ENCODE assay signal across 8 mouse cellular contexts in the genomic region with DNA sequence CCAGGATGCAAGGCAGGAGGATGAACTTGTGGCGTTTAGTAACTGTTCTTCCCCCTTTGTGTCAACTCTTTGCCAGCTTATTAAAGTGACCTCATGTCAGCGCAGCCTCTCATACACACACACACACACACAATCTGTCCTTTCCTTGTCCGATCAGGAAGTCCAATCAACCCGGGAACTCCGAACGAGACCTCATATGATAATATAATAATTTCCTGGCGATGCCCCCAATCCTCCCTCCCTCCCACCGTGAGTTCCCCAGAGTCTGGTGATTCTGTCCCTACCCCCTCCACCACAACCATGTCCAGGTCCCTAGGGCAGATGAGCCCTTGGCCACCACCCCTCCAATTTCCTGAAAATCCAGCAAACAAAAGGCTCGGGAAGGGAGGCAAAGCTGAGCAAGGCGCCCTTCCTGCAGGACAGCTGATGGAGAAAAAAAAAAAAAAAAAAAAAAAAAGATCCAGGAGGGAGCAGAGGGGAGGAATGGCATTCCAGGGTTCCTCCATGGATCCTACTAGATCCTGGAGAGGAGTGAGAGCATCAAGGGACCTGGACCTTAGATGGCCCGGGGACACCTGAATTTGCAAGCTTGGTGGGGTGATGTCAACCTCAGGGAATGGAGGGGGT. TPM values are rescaled to one million over a fixed set of nuclear protein-coding genes. Genes with fewer than 3 reads are reported as not detected.
DNase-seq lines count a peak whose midpoint lies in the region; ATAC-seq lines count a peak whose summit lies in the region.

No protein-coding gene starts in this region.

- peak; percentile 21 for ATAC-seq in embryonic facial prominence, embryonic 14.5 days (ENCODE audit: low read depth)
- ATAC-seq in heart, embryonic 15.5 days (replicated peaks; ENCODE audit: insufficient number of reproducible peaks, insufficient read depth, low FRiP score, low read depth) = peak; percentile 45
- ATAC-seq in midbrain, embryonic 11.5 days (ENCODE audit: low FRiP score) = peak; percentile 49

- H3K27me3 ChIP-seq in embryonic facial prominence, embryonic 14.5 days (replicated peaks; ENCODE audit: control insufficient read depth, insufficient read depth, low read length) = no peaks in the 10 kb centered on the region
- no peaks in the 10 kb centered on the region for H3K27me3 ChIP-seq in heart, embryonic 15.5 days
- H3K27me3 ChIP-seq in midbrain, embryonic 11.5 days (ENCODE audit: control insufficient read depth, insufficient read depth, low read length) = no peaks in the 10 kb centered on the region

- H3K9me3 ChIP-seq in embryonic facial prominence, embryonic 14.5 days (ENCODE audit: control insufficient read depth, low read length) = no peaks in the 10 kb centered on the region
- no peaks in the 10 kb centered on the region for H3K9me3 ChIP-seq in heart, embryonic 15.5 days (replicated peaks)
- H3K9me3 ChIP-seq in midbrain, embryonic 11.5 days (ENCODE audit: control insufficient read depth, low read length) = no peaks in the 10 kb centered on the region

- peak overlapping the region; percentile 87 for H3K27ac ChIP-seq in embryonic facial prominence, embryonic 14.5 days (replicated peaks; ENCODE audit: low read depth, low read length)
- peak overlapping the region; percentile 90 for H3K27ac ChIP-seq in heart, embryonic 15.5 days
- H3K27ac ChIP-seq in midbrain, embryonic 11.5 days (ENCODE audit: low read depth, low read length) = peak overlapping the region; percentile 68

- DNase-seq in spleen, postnatal 10 days (ENCODE audit: low spot score in 2 of 2) = peak; percentile 34 to 41
- no peak for DNase-seq in spleen, postnatal 14 days (ENCODE audit: low spot score in 2 of 2)
- DNase-seq in embryonic facial prominence, embryonic 14.5 days (ENCODE audit: low spot score) = peak; percentile 72
- peak; percentile 76 to 79 for DNase-seq in kidney, postnatal 36 days
- DNase-seq in midbrain, embryonic 11.5 days (ENCODE audit: low spot score, missing footprints) = peak; percentile 93
- no peak for DNase-seq in Muller cell, postnatal 12 days (ENCODE audit: inconsistent ontology term)
- DNase-seq in T-cell, adult 2 months (ENCODE audit: low spot score) = no peak

- H3K9ac ChIP-seq in embryonic facial prominence, embryonic 14.5 days (ENCODE audit: low read depth, low read length) = peak overlapping the region; percentile 68
- peak overlapping the region; percentile 56 for H3K9ac ChIP-seq in heart, embryonic 15.5 days
- peak overlapping the region; percentile 74 for H3K9ac ChIP-seq in midbrain, embryonic 11.5 days (ENCODE audit: low read length)

- under 1% methylated on average over 11 of the region's 11 CpGs for WGBS in embryonic facial prominence, embryonic 14.5 days
- whole genome bisulfite sequencing in heart, embryonic 15.5 days = under 1% methylated on average over 11 of the region's 11 CpGs
- WGBS in midbrain, embryonic 11.5 days = 1% methylated on average over 11 of the region's 11 CpGs

- peaks cover 7% of the 10 kb centered on the region for H3K4me1 ChIP-seq in embryonic facial prominence, embryonic 14.5 days (ENCODE audit: control insufficient read depth, insufficient read depth, low read length)
- peaks cover 25% of the 10 kb centered on the region for H3K4me1 ChIP-seq in heart, embryonic 15.5 days (replicated peaks)
- peaks cover 13% of the 10 kb centered on the region for H3K4me1 ChIP-seq in midbrain, embryonic 11.5 days (ENCODE audit: control insufficient read depth, insufficient read depth, low read length)

- H3K4me3 ChIP-seq in embryonic facial prominence, embryonic 14.5 days (ENCODE audit: low read depth, low read length) = peak overlapping the region; percentile 40
- peak overlapping the region; percentile 52 for H3K4me3 ChIP-seq in heart, embryonic 15.5 days
- peak overlapping the region; percentile 39 for H3K4me3 ChIP-seq in midbrain, embryonic 11.5 days (ENCODE audit: low read depth, low read length)

- peak overlapping the region; percentile 83 for H3K4me2 ChIP-seq in embryonic facial prominence, embryonic 14.5 days (ENCODE audit: low read depth, low read length)
- H3K4me2 ChIP-seq in heart, embryonic 15.5 days = peak overlapping the region; percentile 73
- peak overlapping the region; percentile 81 for H3K4me2 ChIP-seq in midbrain, embryonic 11.5 days

- no peaks in the 10 kb centered on the region for H3K36me3 ChIP-seq in embryonic facial prominence, embryonic 14.5 days (ENCODE audit: control insufficient read depth, insufficient read depth, low read length)
- no peaks in the 10 kb centered on the region for H3K36me3 ChIP-seq in heart, embryonic 15.5 days
- no peaks in the 10 kb centered on the region for H3K36me3 ChIP-seq in midbrain, embryonic 11.5 days (ENCODE audit: control insufficient read depth, insufficient read depth, low read length)

RNA-seq across cellular contexts. Expression of a gene that starts 5.4 kb away (rescaled TPM):
- 8.6 and 8.8 TPM in 2 replicates for polyA plus RNA-seq in embryonic facial prominence, embryonic 14.5 days (2014; fragmentation: Nextera tagmentation; extraction: Ambion mirVana)
- polyA plus RNA-seq in heart, embryonic 15.5 days (2015; fragmentation: Nextera tagmentation; extraction: Ambion mirVana) = 6.5 and 10.4 TPM in 2 replicates
- 5.8 TPM in 2 replicates for polyA plus RNA-seq in midbrain, embryonic 11.5 days (2014; fragmentation: Nextera tagmentation; extraction: Ambion mirVana)

RNA-seq across cellular contexts. Expression of a gene that starts 11.1 kb away (rescaled TPM):
- 57.7 and 68.1 TPM in 2 replicates for polyA plus RNA-seq in embryonic facial prominence, embryonic 14.5 days (2014; fragmentation: Nextera tagmentation; extraction: Ambion mirVana)
- polyA plus RNA-seq in heart, embryonic 15.5 days (2015; fragmentation: Nextera tagmentation; extraction: Ambion mirVana) = 32.9 and 42.9 TPM in 2 replicates
- 19.0 and 20.8 TPM in 2 replicates for polyA plus RNA-seq in midbrain, embryonic 11.5 days (2014; fragmentation: Nextera tagmentation; extraction: Ambion mirVana)

RNA-seq across cellular contexts. Expression of a gene that starts 24.6 kb away (rescaled TPM):
- polyA plus RNA-seq in embryonic facial prominence, embryonic 14.5 days (2014; fragmentation: Nextera tagmentation; extraction: Ambion mirVana) = 72.3 and 88.9 TPM in 2 replicates
- 37.7 and 53.3 TPM in 2 replicates for polyA plus RNA-seq in heart, embryonic 15.5 days (2015; fragmentation: Nextera tagmentation; extraction: Ambion mirVana)
- 28.0 and 34.1 TPM in 2 replicates for polyA plus RNA-seq in midbrain, embryonic 11.5 days (2014; fragmentation: Nextera tagmentation; extraction: Ambion mirVana)

RNA-seq across cellular contexts. Expression of a gene that starts 31.3 kb away (rescaled TPM):
- polyA plus RNA-seq in embryonic facial prominence, embryonic 14.5 days (2014; fragmentation: Nextera tagmentation; extraction: Ambion mirVana) = 101 and 105 TPM in 2 replicates
- 70.5 and 95.7 TPM in 2 replicates for polyA plus RNA-seq in heart, embryonic 15.5 days (2015; fragmentation: Nextera tagmentation; extraction: Ambion mirVana)
- 151 and 154 TPM in 2 replicates for polyA plus RNA-seq in midbrain, embryonic 11.5 days (2014; fragmentation: Nextera tagmentation; extraction: Ambion mirVana)

RNA-seq across cellular contexts. Expression of a gene that starts 44.3 kb away (rescaled TPM):
- 11.1 and 12.3 TPM in 2 replicates for polyA plus RNA-seq in embryonic facial prominence, embryonic 14.5 days (2014; fragmentation: Nextera tagmentation; extraction: Ambion mirVana)
- polyA plus RNA-seq in heart, embryonic 15.5 days (2015; fragmentation: Nextera tagmentation; extraction: Ambion mirVana) = 6.1 and 11.2 TPM in 2 replicates
- polyA plus RNA-seq in midbrain, embryonic 11.5 days (2014; fragmentation: Nextera tagmentation; extraction: Ambion mirVana) = 7.5 and 7.9 TPM in 2 replicates

Comparison
In these comparisons a context has a peak if more than half of its experiments do, and no peak if none do; other contexts are left out.
1. DNase-seq: peak in spleen, postnatal 10 days (2 of 2), embryonic facial prominence, embryonic 14.5 days (single experiment), kidney, postnatal 36 days (2 of 2) and midbrain, embryonic 11.5 days (single experiment); none in spleen, postnatal 14 days (0 of 2), Muller cell, postnatal 12 days (single experiment) and T-cell, adult 2 months (single experiment).
2. Peak in every context shown above with its lines, with median percentiles within 50 percentile points of each other: ATAC-seq, H3K27ac ChIP-seq, H3K4me2 ChIP-seq, H3K4me3 ChIP-seq and H3K9ac ChIP-seq.